Mouse (Mus musculus) liver (tissue): ENCODE measurements around the gene Atp6v1d.

Experiments
- DNase-seq: peaks from one replicate; pipeline ENCODE4 v3.0.0-alpha.2; 2020; ENCODE audit warnings: mixed read lengths

Gene Atp6v1d

DNA sequence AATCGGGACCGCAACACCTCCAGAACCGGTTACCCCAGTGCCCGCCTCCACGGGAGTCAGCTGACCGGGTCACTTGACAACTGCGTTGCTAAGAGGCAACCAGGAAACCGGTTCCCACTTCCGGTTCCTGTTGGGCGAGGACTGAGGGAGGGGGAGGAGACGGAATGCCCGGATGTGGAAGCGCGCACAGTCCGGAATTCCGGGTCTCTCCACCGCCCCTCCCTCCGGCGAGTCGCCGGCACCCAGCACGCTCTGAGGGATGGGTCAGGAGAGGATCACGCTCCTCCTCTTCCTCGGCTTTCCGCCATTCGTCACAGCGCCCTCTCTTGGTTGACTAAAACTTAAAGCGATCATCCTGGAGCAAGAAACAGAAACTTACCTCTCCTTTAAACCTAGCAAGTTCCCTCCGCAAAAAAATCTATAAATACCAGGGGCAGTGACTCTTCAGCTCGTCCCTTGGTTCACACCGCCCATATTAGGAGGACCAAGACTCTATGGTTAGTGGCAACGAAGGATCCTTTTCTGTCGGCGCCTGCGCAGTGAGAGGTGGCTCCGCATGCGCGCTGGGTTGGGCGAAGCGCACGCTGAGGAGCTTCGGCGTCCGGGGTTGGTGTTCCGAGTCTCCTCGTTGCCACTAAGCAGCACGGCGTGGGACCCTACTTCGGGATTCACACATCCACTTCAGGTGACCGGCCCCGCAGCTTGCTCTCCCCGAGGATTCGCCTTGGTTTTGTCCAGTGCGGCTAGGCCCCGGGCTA lies at the start of gene Atp6v1d, which contains the start of gene Eif2s1:
Atp6v1d (minus strand) TSS at position 143 of the 758 bp plus-strand sequence.
Eif2s1 (plus strand) TSS at position 324 of the 758 bp plus-strand sequence.
- peak; percentile 98 for DNase-seq

DNA sequence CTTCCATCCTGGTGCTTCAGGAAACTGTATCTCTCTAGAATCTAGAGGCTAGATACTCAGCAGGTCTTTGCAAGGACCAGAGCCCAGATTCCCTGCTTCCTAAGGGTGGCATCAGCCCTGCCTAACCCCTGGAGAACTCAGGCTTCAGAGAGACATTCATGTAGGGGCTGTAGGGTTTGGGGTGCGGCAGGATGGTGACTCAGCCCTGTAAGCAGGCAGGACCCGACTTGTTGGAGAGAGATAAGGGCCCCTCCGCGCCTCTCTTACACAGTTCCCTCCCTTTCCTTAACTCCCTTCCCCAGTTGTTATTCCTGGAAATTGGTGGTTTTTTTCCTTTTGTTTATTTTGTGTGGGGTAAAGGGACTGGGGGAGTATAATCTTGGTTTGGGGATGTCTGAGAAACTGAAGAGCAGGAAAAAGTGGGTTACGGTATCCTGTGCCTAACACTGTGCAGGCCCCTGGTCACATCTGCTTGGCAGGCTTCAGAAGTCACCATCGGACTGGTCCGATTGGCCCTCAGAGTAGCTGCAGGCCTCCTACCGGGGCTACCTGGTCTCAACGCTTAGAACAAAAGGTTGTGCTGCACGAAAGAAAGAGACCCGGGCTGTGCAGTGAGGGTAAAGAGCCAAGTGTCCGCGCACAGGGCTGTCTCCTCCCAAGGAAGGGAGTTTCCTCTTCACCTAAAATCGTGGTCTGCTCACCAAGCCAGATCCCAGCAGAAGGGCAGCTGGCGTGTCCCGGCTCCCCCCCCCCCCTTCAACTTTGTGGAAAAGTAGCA lies 49.4 kb upstream of the Atp6v1d start:
- DNase-seq = peak; percentile 91

DNA sequence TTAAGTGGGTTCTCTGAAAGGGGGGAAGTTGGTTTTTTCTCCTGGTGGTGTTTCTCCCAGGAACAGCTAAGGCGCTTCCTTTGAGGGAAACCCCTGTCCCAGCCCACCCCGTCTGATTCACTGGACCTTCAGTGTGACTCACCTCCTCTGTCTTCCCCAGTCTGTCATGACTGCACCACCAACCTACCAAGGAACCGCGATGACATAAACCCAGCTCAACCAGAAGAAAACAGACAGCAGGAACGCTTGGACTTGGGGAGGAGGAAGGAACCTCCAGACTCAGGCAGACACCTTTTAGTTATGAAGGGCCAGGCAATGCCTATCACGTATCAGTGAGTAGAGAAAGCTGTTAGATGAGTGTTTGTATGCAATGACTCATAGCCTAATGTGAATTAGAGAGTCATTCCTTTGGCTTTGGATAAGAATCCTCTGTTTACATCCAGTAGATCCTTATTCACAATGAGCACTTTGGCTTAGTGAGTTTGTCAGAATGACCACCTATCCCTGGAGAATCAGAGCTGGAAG lies 46.7 kb upstream of the Atp6v1d start:
- DNase-seq = no peak

DNA sequence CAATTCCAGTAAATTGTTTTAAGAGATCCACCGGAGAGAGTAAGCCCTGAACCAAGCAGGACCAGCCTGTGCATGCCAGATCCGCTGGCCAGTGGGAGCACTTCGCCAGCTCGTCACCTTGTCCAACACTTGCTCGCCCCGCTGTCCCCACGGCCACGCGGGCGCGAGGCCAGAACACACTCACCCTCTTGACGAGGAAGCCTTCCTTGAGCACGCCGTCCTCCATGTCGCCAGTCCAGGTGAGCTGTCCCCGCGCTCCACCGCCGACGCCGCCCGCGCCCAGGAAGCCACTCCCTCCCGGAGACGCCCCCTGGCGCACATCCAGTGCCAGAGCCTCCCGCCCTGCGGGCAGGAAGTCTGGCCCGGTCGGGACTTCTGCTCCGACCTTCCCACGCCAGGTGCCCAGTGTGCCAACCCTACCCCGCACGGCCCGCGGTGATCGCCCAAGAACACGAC lies 45.3 kb upstream of the Atp6v1d start, which contains the start of gene Plek2:
Plek2 (minus strand) TSS at position 258 of the 456 bp plus-strand sequence.
- DNase-seq = peak; percentile 95

DNA sequence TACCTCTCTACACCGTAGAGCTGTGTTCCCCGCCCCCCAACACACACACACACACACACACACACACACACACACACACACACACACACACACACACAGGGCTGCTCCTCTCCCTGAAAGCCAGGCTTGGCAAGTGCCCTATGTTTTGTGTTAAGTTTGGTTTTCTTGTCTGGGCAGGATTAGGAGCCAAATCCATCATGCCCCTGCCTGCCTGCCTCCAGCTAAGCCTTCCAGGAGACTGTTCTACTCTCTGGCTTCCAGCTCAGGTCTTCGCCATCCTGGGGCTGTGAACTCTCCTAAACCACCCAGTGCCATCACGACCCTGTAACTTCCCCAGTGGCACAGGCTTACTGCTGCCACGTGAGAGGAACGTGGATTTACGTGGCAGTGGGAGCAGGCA lies 43.1 kb upstream of the Atp6v1d start:
- no peak for DNase-seq

DNA sequence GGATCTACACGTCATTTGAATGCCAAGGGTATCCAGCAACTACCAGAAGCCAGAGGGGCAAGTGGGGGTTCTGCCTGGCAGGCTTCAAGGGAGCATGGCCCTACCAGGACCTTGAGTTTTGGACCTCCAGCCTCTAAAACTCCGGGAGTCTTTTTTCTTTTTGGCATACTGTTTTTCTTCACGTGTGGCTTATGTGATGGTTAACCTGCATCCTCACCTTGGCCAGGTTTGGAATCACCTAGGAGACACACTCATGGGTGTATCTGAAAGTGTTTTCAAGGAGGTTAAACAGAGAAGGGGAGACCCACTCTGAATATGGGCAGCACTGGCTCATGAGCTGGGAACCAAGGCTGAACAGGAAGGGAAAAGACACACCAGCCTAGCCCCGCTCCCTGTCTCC lies 41.9 kb upstream of the Atp6v1d start:
- no peak for DNase-seq

DNA sequence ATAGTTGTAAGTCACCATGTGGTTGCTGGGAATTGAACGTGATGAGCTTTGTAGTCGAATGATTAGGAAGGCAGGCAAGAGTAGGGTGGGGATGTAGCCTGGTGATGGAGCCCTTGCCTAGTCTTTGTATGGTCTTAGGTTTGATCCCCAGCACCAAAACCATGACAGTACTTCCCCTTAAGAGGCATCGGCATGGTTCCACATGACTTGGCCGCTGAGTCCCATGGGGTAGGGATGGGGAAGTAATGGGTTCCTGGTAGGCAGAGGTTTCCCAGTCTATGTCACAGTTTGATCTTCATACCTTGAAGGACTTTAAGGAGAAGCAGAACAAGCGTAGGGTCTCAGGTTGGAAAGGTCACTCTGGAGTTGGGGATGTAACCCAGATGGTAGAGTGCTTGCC lies 40.0 kb upstream of the Atp6v1d start:
- no peak for DNase-seq

DNA sequence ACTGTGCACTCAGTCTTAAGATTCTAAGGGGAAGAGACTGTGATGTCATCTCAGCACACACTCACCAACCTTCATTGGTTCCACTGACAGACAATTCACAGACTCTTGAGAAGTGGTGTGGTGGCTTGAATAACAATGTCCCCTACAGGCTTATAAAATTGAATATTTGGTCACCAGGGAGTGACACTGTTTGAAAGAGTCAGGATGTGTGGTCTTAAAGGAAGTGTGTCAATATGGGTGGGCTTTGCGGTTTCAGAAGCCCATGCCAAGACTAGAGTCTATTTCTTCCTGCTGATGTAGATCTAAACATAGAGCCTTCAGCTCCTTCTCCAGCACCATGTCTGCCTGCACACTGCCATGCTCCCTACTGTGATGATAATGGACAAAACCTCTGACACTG lies 36.4 kb upstream of the Atp6v1d start:
- DNase-seq = no peak

DNA sequence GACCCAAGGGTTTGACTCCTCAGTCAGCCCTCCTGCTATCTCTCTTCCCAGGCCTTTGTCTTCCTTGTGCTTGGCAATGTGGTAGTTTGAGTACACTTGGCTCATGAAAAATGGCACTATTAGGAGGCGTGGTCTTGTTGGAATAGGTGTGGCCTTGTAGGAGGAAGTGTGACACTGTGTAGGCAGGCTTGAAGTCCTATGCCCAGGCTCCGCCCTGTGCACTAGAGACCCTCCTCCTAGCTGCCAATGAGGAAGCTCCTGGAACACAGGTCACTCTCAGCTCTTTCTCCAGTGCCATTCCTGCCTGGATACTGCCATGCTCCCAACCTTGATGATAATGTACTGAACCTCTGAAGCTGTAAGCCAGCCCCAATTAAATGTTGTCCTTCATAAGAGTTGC lies 29.7 kb upstream of the Atp6v1d start:
- no peak for DNase-seq

DNA sequence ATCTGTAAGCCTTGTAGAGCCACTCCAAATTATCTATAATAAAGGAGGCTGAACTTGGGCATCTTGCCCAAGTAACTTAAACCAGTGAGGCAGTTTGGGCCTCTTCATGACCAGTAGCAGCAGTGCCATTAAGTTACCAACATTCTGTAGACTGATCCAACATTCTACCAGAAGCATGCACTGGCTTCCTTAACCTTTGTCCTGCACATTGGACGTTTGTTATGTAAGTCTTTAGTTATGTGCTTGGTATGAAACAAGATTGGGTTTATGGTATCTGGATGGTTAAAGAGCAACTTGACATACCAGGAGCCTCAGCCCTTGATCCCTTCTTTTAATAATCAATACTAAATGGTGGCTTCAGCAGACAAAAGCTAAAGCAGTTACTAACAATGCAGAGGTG lies 28.6 kb upstream of the Atp6v1d start:
- DNase-seq = no peak

DNA sequence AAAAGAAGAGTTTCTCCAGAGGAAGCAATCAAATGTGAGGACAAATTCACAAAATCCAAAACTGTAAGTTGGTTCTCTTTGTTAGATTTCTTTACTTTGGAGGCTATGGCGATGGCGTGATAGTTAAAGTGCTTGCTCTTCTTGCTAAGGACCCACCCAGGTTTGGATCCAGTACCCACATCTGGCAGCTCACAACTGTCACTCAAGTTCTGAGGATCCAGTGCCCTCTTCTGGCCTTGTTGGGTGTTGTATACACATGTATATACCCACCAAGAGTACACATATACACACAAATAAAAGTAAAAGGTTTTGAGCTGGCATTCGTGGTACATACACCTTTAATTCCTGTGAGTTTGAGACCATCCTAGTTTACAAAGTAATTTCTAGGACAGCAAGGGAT lies 13.1 kb upstream of the Atp6v1d start:
- no peak for DNase-seq

DNA sequence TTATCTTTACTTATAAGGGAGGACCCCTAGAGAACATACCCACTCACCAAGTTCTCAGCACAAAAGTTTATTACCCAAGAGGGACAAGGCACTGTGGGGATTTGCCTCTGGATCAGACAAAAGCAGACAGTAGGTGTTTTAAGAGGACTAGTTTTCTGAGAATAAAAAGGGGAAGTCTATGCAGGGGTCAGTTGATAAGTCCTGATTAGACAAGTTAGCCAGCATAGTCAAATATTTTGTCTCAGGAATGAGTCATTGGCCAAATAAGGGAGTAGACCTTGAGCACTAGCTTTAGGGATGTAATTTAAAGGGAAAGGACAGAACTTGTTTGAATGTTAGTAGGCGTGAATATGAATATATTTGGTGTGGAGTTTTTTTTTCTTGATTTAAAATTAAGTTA lies 6.7 kb upstream of the Atp6v1d start:
- DNase-seq = no peak

DNA sequence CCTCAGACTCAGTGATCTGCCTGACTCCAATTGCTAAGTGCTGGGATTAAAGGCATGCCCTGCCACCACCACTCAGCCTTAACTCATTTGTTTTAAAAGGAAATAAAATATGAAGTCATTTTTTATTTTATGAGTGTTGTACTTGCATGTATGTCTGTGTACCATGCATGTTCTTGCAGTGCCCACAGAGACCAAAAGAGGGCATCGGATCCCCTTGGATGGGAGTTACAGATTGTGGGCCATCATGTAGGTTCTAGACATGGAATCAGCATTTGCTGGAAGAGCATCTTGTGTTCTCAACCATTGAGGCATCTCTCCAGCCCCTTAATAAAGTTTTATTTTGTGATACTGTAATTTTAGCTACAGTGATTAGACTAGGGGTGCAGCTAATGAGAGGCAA lies 4.0 kb upstream of the Atp6v1d start:
- DNase-seq = peak; percentile 70

DNA sequence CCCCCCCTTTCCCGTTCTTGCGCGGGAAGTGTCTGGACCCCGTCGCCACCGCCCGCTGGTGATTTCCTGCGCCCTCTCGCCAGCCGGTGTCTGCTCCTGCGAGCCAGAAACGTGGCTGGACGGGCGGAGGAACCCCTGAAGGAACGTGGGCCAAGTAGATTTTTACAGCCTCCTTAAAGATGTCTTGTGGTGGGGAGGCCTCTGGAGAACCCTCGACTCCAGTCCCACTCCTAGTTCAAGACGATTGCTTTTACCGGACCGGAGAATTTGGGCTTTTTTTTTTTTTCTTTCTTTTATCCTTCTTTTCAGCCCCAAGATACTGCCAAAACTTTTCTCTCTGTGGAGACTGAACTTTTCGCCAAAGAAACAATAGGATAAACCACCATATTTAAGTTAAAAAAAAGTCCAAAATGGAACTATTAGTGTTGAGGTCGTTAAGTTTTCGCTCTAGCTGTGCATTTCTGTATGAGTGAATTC lies 854 bp upstream of the Atp6v1d start:
- DNase-seq = no peak

DNA sequence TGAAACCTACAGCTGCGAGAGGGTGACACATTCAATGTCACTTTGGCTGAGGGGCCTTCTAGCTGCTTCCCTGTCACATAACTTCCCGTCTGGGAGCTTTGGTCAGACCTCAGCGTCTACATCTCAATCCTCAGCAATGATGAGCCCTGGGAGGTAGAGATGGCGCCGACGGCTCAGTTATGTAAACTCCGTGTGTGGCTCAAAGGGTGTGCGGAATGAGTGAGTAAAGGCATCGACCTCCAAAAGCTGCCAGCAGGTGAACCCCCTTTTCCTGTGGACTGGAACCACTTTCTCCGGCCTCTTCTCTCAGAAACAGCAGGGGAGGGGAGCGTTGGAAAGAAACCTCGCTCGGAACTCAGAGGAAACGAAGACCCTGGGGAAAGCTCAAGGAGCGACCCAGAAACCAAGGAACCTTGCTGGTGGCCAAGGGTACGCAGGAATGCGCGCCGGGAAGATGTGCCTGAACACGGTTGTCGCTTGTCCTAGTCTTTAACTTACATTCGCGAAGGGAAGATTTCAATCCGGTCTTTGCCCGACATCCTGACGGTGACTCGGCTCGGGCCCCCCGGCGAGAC lies 430 bp downstream of the Atp6v1d start:
- peak; percentile 25 for DNase-seq

DNA sequence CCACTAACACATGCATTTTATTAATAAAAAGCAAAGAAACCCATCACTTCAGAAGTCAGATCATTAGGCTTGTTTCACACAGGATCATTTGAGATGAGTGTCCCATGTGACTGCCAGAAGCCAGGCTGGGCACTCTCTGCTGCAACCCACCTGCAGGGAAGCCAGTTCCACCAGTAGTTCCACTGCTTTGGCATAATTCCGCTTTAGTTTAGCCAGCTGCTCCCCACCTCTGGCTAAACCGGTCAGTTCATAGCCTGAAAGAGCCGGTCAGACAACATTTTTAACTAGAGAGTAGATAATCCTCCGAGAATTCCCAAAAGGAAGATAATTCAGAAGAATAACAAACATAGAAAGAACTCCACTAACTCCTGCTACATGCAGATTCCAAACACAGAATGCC lies 13.2 kb downstream of the Atp6v1d start:
- DNase-seq = no peak

DNA sequence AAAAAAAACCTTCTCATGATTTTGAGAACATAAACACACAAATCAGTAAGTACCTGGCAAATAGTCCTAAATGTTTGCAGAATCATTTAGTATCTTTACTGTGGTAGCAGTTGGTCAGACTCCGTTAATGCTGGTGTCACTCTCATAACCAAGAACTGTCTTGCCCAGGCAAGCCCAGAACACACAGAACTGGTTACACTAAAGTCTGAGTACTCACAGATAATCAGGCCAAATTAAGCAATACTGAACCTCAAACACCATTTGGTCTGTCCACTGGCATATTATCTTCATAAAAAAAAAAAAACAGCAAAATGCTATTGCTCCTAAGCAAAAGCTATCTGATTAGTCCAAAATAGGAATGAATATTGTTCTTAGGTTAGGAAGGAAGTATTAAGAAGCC lies 19.0 kb downstream of the Atp6v1d start:
- no peak for DNase-seq

DNA sequence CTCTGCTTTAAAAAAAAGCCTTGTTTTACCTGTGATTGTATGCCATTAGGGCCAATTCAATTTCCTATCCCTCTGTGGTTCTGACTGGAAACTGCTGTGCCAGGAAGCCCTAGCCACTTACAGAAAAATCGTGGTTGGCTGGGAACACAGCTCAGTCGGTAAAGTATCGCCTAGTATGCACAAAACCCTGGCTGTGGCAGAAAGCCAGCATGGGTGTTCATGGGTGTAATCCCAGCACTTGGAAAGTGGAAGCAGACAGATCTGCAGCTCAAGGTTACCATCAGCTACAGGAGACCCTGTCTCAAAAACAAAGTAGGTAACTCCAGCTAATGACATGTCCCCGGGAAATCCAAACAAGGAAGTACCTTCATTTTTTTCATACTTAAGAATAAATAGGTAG lies 21.5 kb downstream of the Atp6v1d start:
- DNase-seq = no peak

DNA sequence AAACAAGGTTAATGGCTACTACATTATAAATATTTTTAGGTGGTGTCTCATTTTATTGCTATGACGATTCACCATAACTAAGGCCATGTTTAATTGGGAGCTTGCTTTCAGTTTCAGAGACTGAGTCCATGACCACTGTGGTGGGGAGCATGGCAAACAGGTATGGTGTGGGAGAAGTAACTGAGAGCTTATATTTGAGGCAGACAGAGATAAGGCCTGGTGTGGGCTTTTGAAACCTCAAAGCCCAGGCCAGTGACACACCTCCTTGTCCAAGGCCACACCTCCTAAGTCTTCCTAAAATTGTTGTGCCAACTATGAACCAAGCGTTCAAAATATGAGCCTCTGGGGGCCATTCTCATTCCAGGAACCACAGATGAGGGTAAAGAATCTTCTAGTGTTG lies 26.9 kb downstream of the Atp6v1d start:
- DNase-seq = no peak

DNA sequence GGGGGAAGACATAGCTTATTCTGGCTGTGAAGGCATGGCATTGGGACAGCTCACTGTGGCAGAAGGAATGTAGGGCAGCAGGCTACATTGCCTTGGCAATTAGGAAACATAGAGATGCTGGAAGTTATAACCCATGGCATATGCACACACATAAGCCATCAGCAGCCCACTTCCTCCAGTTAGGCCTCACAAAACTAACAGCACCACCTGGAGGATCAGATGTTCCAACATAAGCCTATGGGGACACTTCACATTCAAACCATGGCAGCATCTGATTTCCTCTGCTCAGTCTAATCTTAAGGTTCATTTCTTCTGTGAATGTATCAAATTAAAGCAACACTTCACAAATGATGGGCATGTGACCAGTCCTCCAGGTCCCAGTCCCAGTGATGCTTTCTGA lies 47.0 kb downstream of the Atp6v1d start:
- no peak for DNase-seq

DNA sequence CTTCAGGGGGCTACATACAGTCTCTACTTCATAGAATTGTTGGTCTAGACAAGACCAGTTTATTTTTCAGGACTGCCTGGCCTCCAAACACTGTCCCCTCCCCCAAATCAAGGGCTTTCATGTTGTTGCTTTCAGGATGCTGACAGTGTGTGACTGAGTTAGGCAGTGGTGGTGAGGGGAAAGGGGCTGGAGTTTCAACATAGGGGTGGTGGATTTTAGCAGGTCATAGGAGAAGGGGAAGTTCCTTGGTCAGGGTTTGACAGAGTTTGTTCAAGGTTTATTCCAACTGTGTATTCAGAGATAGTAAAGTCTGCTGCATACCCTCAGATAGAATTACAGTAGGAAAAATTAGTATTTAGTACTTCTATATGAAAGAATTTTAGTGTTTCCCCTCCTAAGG lies 59.6 kb downstream of the Atp6v1d start:
- DNase-seq = no peak

DNA sequence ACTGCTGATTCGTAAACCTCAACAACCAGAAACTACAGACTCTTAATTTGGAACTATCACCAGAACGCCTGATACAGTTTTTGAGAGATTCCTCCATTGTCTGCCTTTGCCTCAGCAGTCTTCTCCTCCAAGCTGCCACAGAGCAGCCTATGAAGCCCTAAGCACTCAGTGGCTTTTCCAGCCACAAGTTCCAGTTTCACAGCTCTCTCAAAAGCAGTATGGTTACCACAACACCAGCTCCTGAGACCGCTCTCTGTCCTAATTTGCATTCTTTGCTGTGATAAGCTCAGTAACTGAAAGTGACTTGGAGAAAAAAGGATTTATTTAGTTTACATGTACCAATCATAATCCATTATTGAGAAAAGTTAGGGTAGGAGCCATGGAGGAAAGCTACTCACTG lies 61.4 kb downstream of the Atp6v1d start:
- no peak for DNase-seq

DNA sequence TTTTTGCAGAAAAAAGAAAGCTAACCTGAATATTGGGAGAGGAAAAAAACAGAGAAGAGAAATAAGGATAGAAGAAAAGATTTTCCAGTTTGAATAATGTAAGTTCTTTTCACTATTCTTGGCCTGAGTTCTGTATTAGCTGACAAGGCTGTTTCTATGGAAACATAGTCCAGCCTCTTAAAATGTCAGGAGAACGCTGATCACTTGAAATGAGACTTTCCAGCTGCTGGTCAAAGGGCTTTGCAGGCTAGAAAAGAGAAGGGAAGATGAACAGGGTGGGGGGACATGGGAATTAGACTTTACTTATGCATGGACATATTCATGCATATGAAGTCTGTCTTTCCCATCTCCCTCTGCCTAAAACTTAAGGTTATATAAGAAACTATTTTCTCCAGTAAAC lies 67.2 kb downstream of the Atp6v1d start:
- no peak for DNase-seq
